Mouse (Mus musculus): Measurements from ENCODE around the gene AC140267.1.

The AC140267.1 gene

DNA sequence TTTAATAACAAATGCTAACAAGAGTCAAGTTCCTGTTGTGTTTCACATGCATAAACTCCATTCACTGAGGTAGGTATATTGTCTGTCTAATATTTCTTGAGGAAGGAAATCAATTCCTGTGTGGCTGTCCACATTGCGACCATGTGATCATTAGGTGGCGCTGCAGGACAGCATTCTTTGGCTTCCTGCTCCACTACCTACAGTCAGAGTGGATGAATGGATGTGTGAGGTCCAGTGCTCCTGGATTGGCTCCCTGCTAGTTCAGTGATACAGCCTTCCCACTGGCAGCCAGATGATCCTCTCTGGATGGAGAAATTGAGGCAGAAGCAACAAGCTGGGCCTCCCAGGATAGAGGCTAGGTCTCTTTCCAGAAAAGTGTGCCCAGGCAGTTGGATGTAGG is 30.6 kb downstream of the AC140267.1 start:
- DNase-seq = peak; percentile 70

DNA sequence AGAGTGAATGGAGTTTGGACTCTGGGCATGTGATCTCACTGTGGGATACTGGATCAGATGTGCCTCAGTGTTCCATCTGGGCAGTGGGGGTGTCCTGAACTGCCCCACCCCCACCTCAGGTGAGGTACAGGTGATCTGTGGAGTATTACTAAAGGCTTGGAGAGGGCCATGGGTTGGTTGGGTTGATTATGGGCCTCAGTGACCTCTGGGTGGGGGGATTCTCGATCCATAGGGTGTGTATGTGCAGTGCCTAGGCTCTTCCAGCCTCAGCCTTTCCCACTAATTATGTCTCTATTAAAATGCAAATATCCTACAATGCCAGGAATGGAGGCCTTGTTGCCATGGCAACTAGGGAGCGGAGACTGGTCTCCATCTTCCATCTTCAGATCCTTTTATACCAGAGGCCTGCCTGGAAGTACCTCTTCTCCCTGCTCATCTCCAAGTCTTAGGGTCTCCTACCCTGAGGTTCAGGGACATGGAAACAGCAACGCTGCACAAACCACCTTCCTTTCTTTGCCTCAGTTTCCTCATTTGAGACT is 36.3 kb downstream of the AC140267.1 start:
- DNase-seq = no peak

DNA sequence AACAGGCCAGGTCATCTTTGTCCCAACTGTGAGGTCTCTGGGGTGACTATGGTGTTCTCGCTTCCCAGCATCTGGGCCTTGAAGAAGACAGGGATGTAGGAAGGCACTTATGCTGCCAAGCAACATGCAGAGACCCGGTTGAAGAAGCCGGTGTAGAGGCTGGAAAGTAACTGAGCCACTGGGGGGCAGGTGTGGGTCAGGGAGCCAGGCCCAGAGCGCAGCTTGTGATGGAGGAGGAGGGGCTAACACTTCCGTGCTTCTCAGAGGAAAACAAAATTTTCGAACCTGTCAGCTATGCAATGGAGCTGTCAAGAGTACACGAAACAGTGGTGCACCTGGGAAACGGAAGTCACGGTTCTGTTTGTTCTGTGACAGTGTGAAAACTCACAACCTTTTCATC is 41.5 kb downstream of the AC140267.1 start:
- no peak for DNase-seq

DNA sequence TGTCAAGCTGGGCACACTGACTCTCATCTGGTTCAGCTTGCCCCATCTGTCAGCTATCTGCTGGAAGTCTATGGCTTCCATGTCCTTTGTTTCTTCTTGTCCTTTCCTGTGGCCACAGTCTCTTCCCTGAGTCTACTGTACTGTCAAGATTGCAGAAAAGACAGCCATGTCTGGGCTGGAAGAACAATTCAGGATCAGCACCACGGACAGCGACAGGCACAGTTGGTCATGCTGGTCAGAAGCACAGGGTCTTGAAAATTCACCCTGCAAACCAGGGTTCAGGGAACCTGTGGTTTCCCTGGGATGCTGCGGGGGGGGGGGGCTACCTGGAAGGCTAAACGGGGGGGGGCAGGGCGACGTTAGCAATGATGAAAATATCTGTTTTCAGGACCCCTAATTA is 42.0 kb downstream of the AC140267.1 start:
- DNase-seq = peak; percentile 74

DNA sequence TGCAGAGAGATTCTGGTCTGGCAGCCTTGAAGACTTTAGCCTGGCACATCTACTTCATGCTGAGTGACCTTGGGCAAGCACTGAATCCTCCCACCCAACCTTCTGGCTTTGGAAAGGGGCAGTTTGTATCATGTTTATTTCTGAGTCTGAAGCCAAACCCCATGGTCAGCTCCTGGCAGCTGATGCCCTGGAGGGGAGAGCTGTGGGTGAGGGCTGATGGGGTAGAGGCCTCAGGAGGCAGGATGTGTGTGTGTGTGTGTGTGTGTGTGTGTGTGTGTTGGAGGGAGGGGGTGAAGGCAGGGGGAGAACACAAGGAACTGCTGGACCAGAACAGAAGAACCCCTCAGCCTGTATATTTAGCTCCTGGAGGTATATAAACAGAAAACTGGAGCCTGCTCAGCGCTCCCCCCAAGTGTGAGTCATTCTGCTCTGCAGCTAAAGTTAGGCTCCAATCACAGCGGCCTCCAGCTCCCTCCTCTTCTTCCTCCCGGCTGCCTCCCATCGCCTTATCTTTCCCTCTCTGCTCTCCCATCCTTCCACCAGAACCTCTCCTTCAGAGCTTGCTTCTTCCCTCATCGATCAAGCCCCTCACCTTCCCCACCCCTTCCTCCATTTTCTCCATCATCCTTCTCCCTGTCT is 42.6 kb downstream of the AC140267.1 start:
- no peak for DNase-seq

DNA sequence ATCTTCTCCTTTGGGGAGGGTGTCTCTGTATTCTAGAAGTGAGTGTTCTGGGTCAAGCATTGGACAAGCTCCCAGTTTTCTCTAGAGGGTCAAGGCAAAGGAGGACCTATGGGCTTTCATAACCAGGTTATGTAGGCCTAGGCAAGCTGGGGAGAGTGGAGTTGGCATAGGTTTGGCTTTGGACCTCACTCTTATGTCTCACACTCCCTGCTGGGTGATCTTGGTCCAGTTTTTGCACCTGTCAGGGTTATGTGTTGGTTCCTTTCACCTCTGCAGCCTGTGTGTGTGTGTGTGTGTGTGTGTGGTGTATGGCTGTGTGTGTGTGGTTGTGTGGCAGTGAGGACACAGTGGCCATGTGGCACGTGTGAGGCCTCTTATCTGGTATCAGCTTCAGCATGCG is 43.4 kb downstream of the AC140267.1 start:
- DNase-seq = no peak

DNA sequence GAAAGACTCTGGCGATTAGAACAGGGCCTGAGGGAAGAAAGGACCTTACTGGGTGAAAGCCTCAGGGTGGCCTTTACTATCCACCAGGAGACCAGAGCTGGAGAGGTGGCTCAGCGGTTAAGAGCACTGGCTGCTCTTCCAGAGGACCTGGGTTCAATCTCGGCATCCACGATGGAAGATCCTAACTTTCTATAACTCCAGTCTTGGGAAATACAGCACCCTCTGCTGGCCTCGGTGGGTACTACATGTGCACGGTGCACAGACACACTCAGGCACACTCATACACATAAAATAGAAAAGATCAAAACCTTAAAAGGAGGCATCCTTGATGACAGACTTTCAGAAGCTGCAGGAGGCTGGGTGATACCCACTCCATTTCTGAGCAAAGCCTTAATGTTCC is 45.0 kb downstream of the AC140267.1 start:
- peak; percentile 71 for DNase-seq
